Mouse (Mus musculus) brain, embryonic 14.5 days (tissue): ENCODE data around the gene Ppp1r11. TPM values are rescaled to one million over a fixed set of nuclear protein-coding genes. Genes with fewer than 3 reads are reported as not detected.

Experiments
- DNase-seq: peaks from one replicate; pipeline ENCODE4 v3.0.0-alpha.2; 2011; ENCODE audit warnings: low read depth
- CTCF ChIP-seq: fragments of 200-500 bp; IDR thresholded peaks from 2 replicates; pipeline ENCODE4 v1.5.1; 2012; ENCODE audit warnings: inconsistent platforms, mild to moderate bottlenecking, moderate library complexity, borderline replicate concordance; ENCODE audit not compliant: insufficient read depth, insufficient read length; ENCODE audit errors: extremely low read depth
- POLR2A ChIP-seq: fragments of 200-500 bp; IDR thresholded peaks from 2 replicates; pipeline ENCODE4 v1.6.1; 2012; ENCODE audit warnings: mild to moderate bottlenecking, inconsistent platforms, borderline replicate concordance; ENCODE audit not compliant: poor library complexity, insufficient read depth, insufficient read length, severe bottlenecking; ENCODE audit errors: extremely low read depth
- polyA plus RNA-seq: library from polyadenylated mRNA; depleted of rRNA; stranded (reverse); fragments of >200 nt; gene quantifications from 2 replicates; pipeline ENCODE4 v1.2.3, GENCODE M21; 2012

The Ppp1r11 gene
- polyA plus RNA-seq, 1 experiment: 143 TPM

GRCm38 (mm10) chr17:36957999-36958743, 6.6 kb upstream of the Ppp1r11 start, which contains the start of the genes Znrd1 and Znrd1as:
Znrd1 (minus strand) TSS chr17:36958559.
Znrd1as (plus strand) TSS chr17:36958592.
- peak; percentile 100 for DNase-seq
- peak; percentile 24; the same call in 1 of the 2 replicates for TF ChIP-seq POLR2A
- TF ChIP-seq CTCF: no peak

GRCm38 (mm10) chr17:36953062-36953461, 1.5 kb upstream of the Ppp1r11 start:
- no peak for DNase-seq
- TF ChIP-seq CTCF (no peak), POLR2A (no peak)

DNA sequence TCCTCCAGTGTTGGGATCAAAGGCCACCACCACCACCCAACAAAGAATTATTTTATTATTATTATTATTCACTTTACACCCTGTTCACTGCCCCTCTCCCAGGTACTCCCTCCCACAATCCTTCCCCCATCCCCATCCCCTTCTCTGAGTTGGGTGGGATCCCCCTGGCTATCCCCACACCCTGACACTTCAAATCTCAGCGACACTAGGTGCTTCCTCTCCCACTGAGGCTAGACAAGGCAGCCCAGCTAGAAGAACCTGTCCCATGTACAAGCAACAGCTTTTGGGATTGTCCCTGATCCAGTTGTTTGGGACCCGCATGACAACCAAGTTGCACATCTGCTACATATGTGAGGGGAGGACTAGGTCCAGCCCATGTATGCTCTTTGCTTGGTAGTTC, 1.1 kb upstream of the Ppp1r11 start:
- no peak for TF ChIP-seq CTCF
- TF ChIP-seq POLR2A: no peak
- no peak for DNase-seq

DNA sequence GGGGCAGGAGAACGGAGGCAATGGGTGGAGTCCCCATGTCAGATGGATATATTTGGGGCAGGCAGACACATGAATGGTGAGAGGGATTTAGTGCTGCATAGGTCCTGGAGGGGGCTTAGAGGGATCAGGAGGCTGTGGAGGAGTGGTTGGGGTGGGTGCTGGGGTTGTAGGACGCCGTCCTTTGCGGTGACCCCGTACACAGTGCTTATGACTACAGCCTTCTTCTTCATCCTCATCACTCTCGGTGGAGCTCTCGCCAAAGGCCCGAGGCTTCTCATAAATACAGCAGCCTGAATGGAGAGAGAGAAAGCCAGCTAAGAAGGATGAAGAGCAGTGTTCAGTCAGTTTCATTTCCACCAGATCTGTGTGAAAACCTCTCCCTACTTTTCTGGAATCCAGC, 2.3 kb downstream of the Ppp1r11 start:
- no peak for DNase-seq
- no peak for TF ChIP-seq CTCF

GRCm38 (mm10) chr17:36948286-36948685, 3.3 kb downstream of the Ppp1r11 start:
- TF ChIP-seq POLR2A: no peak
- no peak for TF ChIP-seq CTCF
- DNase-seq: no peak

DNA sequence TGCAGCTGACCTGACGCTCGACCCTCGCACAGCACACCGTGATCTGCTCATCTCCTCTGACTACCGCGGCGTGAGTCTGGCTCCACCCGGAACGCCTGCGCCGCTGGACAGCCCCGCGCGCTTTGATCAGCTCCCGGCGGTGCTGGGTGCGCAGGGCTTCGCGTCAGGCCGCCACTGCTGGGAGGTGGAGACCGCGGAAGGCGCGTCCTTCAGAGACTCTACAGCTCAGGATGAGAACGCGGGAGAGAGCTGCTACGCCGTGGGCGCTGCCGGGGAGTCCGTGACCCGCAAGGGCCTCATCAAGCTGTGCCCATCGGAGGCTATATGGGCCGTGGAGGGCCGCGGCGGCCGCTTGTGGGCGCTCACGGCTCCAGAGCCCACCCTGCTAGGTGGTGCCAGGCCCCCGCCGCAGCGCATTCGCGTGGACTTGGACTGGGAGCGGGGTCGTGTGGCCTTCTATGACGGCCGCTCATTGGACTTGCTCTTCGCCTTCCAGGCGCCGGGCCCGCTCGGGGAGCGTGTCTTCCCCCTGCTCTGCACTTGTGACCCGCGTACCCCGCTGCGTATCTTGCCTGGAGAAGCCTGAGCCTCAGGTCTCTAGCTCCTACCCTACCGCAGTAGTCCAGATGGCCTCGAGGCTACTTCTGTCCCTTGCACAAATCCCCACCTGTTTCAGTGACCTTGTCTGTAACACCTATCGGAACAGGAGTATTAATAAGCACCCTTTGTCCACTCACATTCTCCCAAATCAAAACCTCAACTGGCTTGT, 4.3 kb downstream of the Ppp1r11 start:
- peak; percentile 37; the same call in 1 of the 2 replicates for TF ChIP-seq CTCF
- 0 out of 2 replicates have a peak, but pooled peaks have one; percentile 11 for TF ChIP-seq POLR2A
- peak; percentile 72 for DNase-seq

DNA sequence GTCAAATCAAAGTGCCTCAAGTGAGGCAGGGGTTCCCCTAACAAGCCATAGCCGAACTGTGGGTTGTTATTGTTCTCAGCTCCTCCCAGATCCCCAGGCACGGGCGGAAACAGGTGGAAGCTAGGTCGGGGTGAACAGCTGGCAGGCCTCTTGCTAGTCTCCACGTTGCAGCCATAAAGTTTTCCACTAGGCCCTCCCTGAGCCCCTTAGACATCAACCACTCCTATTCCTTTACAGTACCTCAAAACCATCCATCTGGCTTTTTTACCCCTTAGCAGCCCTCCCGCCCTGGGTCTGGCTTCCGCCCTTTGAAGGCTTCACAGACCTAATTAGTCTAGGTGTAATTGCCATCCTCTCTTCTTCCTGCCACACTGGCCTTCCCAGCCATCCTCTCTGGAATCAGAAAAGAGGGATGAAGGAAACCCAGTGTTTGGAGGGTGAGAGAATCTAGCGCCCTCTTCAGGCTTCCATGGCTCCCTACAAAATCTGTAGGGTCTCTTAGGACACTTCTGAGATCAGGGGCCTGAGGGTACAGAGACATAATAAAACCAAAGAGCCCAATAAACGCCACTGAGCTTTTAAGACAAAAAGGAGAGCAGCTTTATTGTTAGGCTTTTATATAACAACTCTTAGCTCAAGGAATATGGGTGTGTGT, 7.3 kb downstream of the Ppp1r11 start:
- no peak for TF ChIP-seq POLR2A
- peak; percentile 33; the same call in 1 of the 2 replicates for TF ChIP-seq CTCF
- DNase-seq: no peak

DNA sequence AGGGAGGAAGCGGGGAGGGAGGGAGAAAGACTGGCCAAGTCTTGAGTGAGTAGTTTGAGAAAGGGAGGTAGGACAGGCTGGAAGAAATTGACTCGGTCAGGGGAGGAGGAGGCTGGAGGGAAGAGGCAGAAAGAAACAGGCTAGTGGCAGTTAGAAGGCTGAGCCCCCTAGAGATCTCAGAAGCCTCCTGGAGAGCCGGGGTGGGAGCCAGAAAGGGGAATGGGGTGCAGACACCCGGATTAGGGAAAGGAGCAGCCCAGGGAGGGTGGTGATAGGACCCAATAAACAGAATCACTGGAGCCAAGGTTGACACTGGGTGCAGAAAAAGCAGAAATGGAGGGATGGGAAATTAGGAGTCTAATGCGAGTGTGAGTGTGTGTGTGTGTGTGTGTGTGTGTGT, 7.8 kb downstream of the Ppp1r11 start:
- TF ChIP-seq POLR2A (no peak), CTCF (no peak)
- DNase-seq: no peak

GRCm38 (mm10) chr17:36942791-36943471, 8.6 kb downstream of the Ppp1r11 start, which contains the start of gene Rnf39:
Rnf39 (plus strand) TSS chr17:36942918.
- no peak for DNase-seq

GRCm38 (mm10) chr17:36942391-36942790, 9.2 kb downstream of the Ppp1r11 start:
- TF ChIP-seq CTCF (no peak), POLR2A (no peak)
- peak; percentile 55 for DNase-seq

More at GRCm38 (mm10) chr17:36942791-36943471, 8.6 kb downstream of the Ppp1r11 start, which contains the start of gene Rnf39:
- TF ChIP-seq CTCF (no peak), POLR2A (no peak)

GRCm38 (mm10) chr17:36938056-36938455, 13.5 kb downstream of the Ppp1r11 start:
- no peak for DNase-seq
- TF ChIP-seq CTCF (no peak), POLR2A (no peak)

- TF ChIP-seq CTCF (no peak), POLR2A (no peak)
- DNase-seq: no peak
Measured at GRCm38 (mm10) chr17:36931806-36932205, 19.7 kb downstream of the Ppp1r11 start.
